Mouse (Mus musculus): ENCODE results near the gene Esrrb. TPM values are rescaled to one million over a fixed set of nuclear protein-coding genes. Genes with fewer than 3 reads are reported as not detected.

The Esrrb gene
- polyA plus RNA-seq, 1 experiment, result not detected

DNA sequence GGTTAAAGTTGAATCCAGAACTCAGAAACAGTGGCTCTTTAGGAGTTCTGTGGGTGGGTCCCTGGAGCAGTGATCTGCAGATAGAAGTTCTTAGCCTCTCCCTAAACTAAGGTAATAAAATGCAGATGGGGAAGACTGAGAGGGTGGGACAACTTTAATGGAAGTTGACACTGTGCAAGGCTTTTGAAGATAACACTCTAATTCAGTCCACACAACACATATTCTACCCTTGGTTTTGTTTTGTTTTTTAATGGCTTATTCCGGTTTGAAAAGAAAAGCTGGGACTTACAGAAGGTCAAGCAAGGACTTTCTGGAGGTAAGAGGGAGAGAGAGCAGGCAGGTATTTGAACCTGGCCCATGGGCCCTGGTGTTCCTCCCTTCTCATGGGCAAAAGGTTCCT lies 94.1 kb downstream of the Esrrb start:
- no peak overlapping the region for H3K4me3 ChIP-seq (ENCODE audit: insufficient read depth, low read length)
- no peaks in the 10 kb centered on the region for H3K4me1 ChIP-seq (ENCODE audit: control insufficient read depth, insufficient read depth, low read length)
- no peak overlapping the region for H3K27ac ChIP-seq (ENCODE audit: insufficient read depth, low read depth, low read length)
- TF ChIP-seq CTCF (IDR thresholded peaks at IDR 0.05; ENCODE audit: low read depth, low read length) (no peak), POLR2A (IDR thresholded peaks at IDR 0.05; ENCODE audit: borderline replicate concordance, low read depth, low read length) (no peak)

DNA sequence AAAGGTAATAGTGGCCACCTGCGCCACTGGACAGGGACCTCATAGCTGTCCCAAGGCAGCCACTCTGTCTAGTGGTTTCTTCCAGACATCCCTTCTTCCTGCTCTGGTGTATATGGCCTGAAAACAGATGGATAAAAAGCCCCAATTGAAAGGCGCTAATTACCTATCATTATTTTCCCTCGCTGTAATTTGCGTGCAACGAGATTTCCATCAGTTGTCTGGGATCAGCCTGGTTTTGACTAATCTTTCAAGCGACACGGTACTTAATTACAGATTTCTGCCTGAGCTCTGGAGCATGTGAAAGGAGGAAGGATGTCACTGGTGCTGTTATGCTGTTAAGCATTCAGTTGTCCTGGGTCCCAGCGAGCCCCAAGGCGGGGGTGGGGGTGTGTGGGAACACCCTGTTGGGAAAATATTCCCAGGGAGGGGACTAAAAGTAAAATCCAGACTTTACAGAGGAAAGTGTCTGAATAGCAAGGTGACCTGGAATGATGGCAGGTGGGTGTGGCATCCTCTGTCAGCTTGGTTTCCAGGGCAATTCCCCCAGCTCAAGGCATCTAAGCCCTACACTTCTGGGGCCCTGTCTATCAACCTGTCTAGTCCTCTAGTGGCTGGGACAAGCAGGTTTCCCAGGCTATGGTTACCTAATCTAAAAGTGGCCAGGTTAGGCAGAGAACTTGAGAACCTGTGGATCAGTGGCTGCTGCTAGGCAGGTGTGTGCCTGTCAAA lies 102.0 kb downstream of the Esrrb start:
- no peak overlapping the region for H3K4me3 ChIP-seq (ENCODE audit: insufficient read depth, low read length)

DNA sequence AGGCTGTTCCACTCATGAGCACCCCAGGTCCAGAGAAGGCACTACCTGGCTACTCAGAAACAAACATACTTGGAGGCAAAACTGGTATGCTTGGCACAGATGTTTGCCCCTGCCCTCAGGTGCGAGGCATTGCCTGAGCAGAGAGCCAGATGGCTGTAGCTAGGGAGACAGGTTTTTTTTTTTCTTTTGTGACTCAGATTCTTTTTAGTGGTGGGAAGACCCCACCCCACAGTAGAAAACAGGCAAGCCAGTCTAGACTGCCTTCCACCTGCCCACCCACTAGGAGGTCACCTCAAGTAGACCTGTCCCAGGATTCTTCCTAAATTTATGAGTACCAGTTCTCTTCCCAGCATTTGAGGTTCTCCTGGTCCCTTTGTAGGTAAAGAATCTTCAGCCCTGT lies 103.5 kb downstream of the Esrrb start:
- H3K4me1 ChIP-seq (ENCODE audit: control insufficient read depth, insufficient read depth, low read length), result no peaks in the 10 kb centered on the region
- no peak overlapping the region for H3K27ac ChIP-seq (ENCODE audit: insufficient read depth, low read depth, low read length)
- TF ChIP-seq POLR2A (IDR thresholded peaks at IDR 0.05; ENCODE audit: borderline replicate concordance, low read depth, low read length) (no peak), CTCF (IDR thresholded peaks at IDR 0.05; ENCODE audit: low read depth, low read length) (no peak)
- H3K4me3 ChIP-seq (ENCODE audit: insufficient read depth, low read length), result no peak overlapping the region

More for the DNA sequence above, 102.0 kb downstream of the Esrrb start:
- Histone ChIP-seq H3K4me1 (ENCODE audit: control insufficient read depth, insufficient read depth, low read length) (no peaks in the 10 kb centered on the region), H3K27ac (ENCODE audit: insufficient read depth, low read depth, low read length) (no peak overlapping the region)
- TF ChIP-seq POLR2A (IDR thresholded peaks at IDR 0.05; ENCODE audit: borderline replicate concordance, low read depth, low read length) (no peak), CTCF (IDR thresholded peaks at IDR 0.05; ENCODE audit: low read depth, low read length) (no peak)

DNA sequence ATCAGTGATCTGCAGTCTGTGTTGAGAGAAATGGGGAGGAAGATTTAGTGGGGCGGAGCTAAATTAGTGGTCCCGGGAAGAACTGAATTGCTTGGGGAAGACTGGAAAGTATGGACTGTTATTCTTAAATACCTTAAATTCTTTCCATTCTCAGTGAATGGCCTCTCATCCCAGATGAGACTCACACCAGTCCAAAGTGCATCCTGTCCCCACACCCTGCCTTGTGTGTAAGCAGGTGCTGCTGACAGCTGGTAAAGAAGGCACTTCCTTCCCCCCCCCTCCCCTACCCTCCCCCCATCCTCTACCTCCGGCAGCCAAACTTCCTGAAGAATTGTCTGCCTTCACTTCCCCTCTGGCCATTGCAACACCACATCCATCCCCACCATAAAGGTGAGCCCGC lies 105.3 kb downstream of the Esrrb start:
- no peak overlapping the region for H3K27ac ChIP-seq (ENCODE audit: insufficient read depth, low read depth, low read length)
- TF ChIP-seq CTCF (IDR thresholded peaks at IDR 0.05; ENCODE audit: low read depth, low read length), result no peak
- no peaks in the 10 kb centered on the region for H3K4me1 ChIP-seq (ENCODE audit: control insufficient read depth, insufficient read depth, low read length)
- no peak overlapping the region for H3K4me3 ChIP-seq (ENCODE audit: insufficient read depth, low read length)

DNA sequence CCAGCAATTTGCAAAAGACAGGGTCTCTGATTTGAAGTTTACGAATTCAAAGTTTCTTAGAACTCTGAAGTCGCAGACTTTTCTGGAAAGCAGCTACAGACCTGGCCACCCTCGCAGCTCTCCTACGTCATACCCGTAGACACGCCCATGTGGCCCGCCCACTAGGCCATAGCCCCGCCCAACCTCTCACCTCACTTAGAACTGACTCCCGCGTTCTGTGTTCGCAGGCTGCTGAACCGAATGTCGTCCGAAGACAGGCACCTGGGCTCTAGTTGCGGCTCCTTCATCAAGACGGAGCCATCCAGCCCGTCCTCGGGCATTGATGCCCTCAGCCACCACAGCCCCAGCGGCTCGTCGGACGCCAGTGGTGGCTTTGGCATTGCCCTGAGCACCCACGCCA lies 109.0 kb downstream of the Esrrb start:
- Histone ChIP-seq H3K4me1 (ENCODE audit: control insufficient read depth, insufficient read depth, low read length) (no peaks in the 10 kb centered on the region), H3K27ac (ENCODE audit: insufficient read depth, low read depth, low read length) (no peak overlapping the region), H3K4me3 (ENCODE audit: insufficient read depth, low read length) (no peak overlapping the region)
- no peak for TF ChIP-seq CTCF (IDR thresholded peaks at IDR 0.05; ENCODE audit: low read depth, low read length)
- no peak for TF ChIP-seq POLR2A (IDR thresholded peaks at IDR 0.05; ENCODE audit: borderline replicate concordance, low read depth, low read length)

DNA sequence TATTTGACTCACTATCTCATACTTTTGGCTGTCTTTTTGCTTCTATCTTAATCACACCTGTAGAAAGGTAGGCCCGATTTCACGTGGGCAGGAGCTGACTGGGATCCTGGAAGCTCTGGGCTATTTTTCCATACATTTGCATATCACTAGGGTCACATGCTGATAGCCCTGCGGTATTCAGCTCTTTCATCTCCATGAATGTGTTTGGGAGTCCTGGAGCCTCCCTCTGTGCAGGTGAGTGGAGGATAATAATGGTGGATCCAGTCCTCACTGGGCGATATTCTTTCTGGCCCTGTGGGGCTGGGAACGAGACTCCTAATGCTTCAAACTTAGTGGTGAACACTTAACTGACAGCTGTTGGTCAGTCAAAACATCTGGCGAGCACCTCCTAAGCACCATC lies 110.0 kb downstream of the Esrrb start:
- H3K27ac ChIP-seq (ENCODE audit: insufficient read depth, low read depth, low read length), result no peak overlapping the region
- no peak overlapping the region for H3K4me3 ChIP-seq (ENCODE audit: insufficient read depth, low read length)
- no peaks in the 10 kb centered on the region for H3K4me1 ChIP-seq (ENCODE audit: control insufficient read depth, insufficient read depth, low read length)
- TF ChIP-seq POLR2A (IDR thresholded peaks at IDR 0.05; ENCODE audit: borderline replicate concordance, low read depth, low read length) (no peak), CTCF (IDR thresholded peaks at IDR 0.05; ENCODE audit: low read depth, low read length) (no peak)

DNA sequence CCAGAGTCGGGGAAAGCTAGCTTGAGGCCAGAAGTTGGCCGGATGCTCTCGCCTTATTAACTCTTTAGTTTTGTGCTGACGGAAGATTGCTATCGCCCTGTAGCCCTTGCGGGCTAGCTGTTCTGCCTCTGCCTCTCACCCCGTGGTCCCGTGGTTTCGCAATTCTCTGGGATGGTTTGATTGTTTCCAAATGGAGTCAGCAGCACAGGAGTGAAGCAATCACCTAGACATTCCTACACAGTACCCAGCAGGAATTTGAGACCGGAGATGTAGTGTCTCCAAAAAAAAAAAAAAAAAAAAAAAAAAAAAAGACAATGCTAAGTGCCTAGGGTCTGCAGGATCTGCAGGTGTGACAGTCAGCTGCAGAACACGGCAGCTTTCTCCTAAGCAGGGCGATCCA lies 112.7 kb downstream of the Esrrb start:
- no peak overlapping the region for H3K4me3 ChIP-seq (ENCODE audit: insufficient read depth, low read length)
- no peaks in the 10 kb centered on the region for H3K4me1 ChIP-seq (ENCODE audit: control insufficient read depth, insufficient read depth, low read length)
- TF ChIP-seq CTCF (IDR thresholded peaks at IDR 0.05; ENCODE audit: low read depth, low read length) (no peak), POLR2A (IDR thresholded peaks at IDR 0.05; ENCODE audit: borderline replicate concordance, low read depth, low read length) (no peak)
- H3K27ac ChIP-seq (ENCODE audit: insufficient read depth, low read depth, low read length), result no peak overlapping the region

DNA sequence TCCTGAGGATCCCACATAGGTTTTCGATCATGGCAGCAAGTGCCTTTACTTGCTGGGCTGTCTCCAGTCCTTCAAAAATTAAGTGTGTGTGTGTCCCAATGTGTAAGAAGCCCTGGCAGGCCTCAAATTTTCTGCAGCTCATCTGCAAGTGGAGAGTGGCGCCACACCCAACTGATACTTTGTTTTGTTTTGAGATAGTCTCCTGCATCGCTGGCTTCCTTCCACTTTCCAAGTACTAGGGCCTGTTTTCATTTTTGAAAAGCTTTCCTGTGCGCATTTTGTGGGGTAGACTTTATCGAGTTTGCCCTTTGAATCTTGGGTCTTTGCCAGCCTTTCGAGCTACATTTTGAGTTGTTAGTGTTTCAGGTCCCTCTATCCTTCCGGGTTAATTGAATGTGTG lies 115.1 kb downstream of the Esrrb start:
- TF ChIP-seq CTCF (IDR thresholded peaks at IDR 0.05; ENCODE audit: low read depth, low read length), result no peak
- TF ChIP-seq POLR2A (IDR thresholded peaks at IDR 0.05; ENCODE audit: borderline replicate concordance, low read depth, low read length), result no peak
- no peak overlapping the region for H3K27ac ChIP-seq (ENCODE audit: insufficient read depth, low read depth, low read length)
- H3K4me1 ChIP-seq (ENCODE audit: control insufficient read depth, insufficient read depth, low read length), result no peaks in the 10 kb centered on the region
- no peak overlapping the region for H3K4me3 ChIP-seq (ENCODE audit: insufficient read depth, low read length)

DNA sequence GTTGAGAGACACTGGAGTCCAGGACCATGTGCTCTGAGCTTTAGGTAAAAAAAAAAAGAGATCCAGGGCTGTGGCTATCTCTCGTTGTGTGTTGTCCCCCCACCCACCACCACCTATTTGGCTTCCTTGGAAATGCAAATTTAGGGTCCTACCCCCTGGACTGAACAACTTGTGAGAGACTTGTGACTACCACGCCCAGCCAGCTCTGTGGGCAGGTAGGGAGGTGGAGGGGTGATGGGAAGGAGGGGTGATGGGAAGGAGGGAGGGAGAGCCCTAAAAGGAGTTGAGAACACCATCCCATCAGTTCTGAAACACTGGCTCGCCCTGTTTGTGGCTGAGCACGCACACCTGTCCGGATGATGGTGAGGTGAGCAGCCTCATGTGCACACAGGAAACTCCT lies 118.0 kb downstream of the Esrrb start:
- Histone ChIP-seq H3K27ac (ENCODE audit: insufficient read depth, low read depth, low read length) (no peak overlapping the region), H3K4me1 (ENCODE audit: control insufficient read depth, insufficient read depth, low read length) (no peaks in the 10 kb centered on the region), H3K4me3 (ENCODE audit: insufficient read depth, low read length) (no peak overlapping the region)
- TF ChIP-seq CTCF (IDR thresholded peaks at IDR 0.05; ENCODE audit: low read depth, low read length) (no peak), POLR2A (IDR thresholded peaks at IDR 0.05; ENCODE audit: borderline replicate concordance, low read depth, low read length) (no peak)

DNA sequence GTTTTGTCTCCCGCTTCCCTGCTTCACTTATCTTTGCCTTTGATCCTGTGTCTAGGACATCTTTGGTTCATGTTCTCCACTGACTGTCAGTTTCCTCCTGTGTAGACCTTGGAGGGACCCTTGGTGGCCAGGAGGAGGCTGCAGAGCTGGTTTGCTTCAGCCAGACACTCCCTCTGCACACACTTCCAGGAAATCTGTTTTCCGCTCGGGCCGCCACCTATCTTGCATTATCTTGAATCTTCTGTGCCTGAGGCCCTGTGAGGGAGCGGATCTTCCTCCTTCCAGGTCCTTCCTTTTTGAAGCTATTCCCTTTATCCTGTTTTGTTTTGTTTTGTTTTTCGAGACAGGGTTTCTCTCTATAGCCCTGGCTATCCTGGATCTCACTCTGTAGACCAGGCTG lies 121.1 kb downstream of the Esrrb start:
- Histone ChIP-seq H3K27ac (ENCODE audit: insufficient read depth, low read depth, low read length) (no peak overlapping the region), H3K4me1 (ENCODE audit: control insufficient read depth, insufficient read depth, low read length) (no peaks in the 10 kb centered on the region), H3K4me3 (ENCODE audit: insufficient read depth, low read length) (no peak overlapping the region)
- no peak for TF ChIP-seq CTCF (IDR thresholded peaks at IDR 0.05; ENCODE audit: low read depth, low read length)
- no peak for TF ChIP-seq POLR2A (IDR thresholded peaks at IDR 0.05; ENCODE audit: borderline replicate concordance, low read depth, low read length)

Data from bone marrow macrophage, adult 2 months (primary cell).